12 mouse cellular contexts compared by ENCODE assay signal in the genomic region with DNA sequence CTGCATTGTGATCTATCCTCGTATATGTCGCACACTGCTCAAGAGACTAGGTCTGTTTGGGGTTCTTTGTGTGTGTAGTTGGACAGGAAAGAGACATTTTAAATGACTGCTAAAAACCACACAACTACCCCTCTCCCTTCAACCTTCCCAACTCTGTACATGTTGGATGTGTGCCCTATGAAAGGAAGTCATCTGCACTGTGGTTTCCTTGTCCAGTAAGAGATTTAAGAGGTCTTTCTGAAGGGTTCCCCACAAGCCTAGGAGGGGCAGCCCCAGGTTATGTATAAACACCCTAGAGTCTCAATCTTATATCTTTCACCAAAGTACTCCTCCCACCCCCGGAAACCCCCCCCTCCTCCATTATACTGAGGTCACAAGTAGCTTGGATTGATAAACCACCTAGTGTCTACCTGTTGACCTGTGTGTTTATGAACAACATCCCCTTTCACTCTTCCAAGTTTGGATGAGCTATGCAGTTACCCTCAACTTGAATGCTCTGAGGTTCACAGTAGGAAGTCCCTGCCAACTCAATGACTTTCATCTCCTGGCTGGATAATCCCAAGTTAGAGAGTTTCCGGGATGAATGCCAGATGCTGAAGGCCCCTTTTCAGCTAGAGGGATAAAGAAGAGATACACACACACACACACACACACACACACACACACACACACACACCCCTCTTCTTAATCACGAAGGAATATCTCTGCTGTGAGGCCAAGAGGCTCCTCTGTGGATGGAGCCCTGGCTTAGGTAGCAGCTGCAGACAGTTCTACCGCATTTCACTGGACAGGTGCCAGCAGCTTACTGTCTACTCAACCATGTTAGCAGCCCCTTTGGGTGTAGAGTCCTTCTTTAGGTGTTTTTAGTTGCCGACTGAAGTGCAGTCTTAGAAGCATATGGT. TPM values are rescaled to one million over a fixed set of nuclear protein-coding genes. Genes with fewer than 3 reads are reported as not detected.
DNase-seq lines count a peak whose midpoint lies in the region; ATAC-seq and TF ChIP-seq lines count a peak whose summit lies in the region.
"Had no signal": no experiment of that assay in that cellular context is flagged by ENCODE, and none has a peak within 500 bp of the region (broad histone marks: within the 10 kb centered on the region; RNA-seq: fewer than 3 reads in every experiment).

No protein-coding gene starts in this region.

- H3K4me3 ChIP-seq in heart, embryonic 16.5 days (ENCODE audit: low read length), result no peak overlapping the region
- H3K4me3 ChIP-seq in stomach, postnatal 0 days (ENCODE audit: low read depth, low read length), result no peak overlapping the region
- H3K4me3 ChIP-seq in left cerebral cortex, adult 2 months, result no peak overlapping the region
- H3K4me3 ChIP-seq: lung, embryonic 15.5 days had no signal

- no peak overlapping the region for H3K9ac ChIP-seq in heart, embryonic 16.5 days (ENCODE audit: low read length)
- no peak overlapping the region for H3K9ac ChIP-seq in stomach, postnatal 0 days (ENCODE audit: low read length)
- H3K9ac ChIP-seq: lung, embryonic 15.5 days had no signal

- intact Hi-C loops in heart, postnatal 25 days (cut with DNase I), result loop anchor here (5.0 kb wide), 2 partner anchors 36 to 101 kb away; no protein-coding TSS in a partner anchor
- intact Hi-C loops in left cerebral cortex, adult 2 months (cut with DNase I), result loop anchor here (10.0 kb wide), 1 partner anchor 509 kb away; no protein-coding TSS in a partner anchor

- no peaks in the 10 kb centered on the region for H3K27me3 ChIP-seq in heart, embryonic 16.5 days (ENCODE audit: control insufficient read depth, insufficient read depth, low read length)
- H3K27me3 ChIP-seq in stomach, postnatal 0 days (ENCODE audit: control insufficient read depth, insufficient read depth, low read length), result no peaks in the 10 kb centered on the region
- H3K27me3 ChIP-seq: lung, embryonic 15.5 days had no signal

- peaks cover 50% of the 10 kb centered on the region for H3K4me1 ChIP-seq in heart, embryonic 16.5 days (ENCODE audit: control insufficient read depth, insufficient read depth, low read length)
- H3K4me1 ChIP-seq in stomach, postnatal 0 days (replicated peaks; ENCODE audit: control insufficient read depth, insufficient read depth), result no peaks in the 10 kb centered on the region

- peak; percentile 34; the same call in 1 of the 2 replicates for ATAC-seq in heart, embryonic 16.5 days (replicated peaks; ENCODE audit: extremely low read depth, insufficient read depth, low FRiP score)
- peak; percentile 12; the same call in 1 of the 2 replicates for ATAC-seq in stomach, postnatal 0 days (ENCODE audit: low FRiP score, low TSS enrichment)
- no peak for ATAC-seq in erythroblast, adult 5-6 weeks (replicated peaks; ENCODE audit: low FRiP score, poor library complexity, severe bottlenecking)

- TF ChIP-seq EP300 in stomach, postnatal 0 days (optimal IDR thresholded peaks at IDR 0.05), result no peak

- DNase-seq in heart, adult 11 months, result peak; percentile 91
- DNase-seq in heart, postnatal 25 days (ENCODE audit: low spot score), result no peak
- peak; percentile 16 for DNase-seq in right cerebral cortex, postnatal 4 days
- DNase-seq in right cerebral cortex, adult 18-20 months, result no peak
- DNase-seq in stomach, postnatal 0 days (ENCODE audit: low spot score), result no peak
- no peak for DNase-seq in left cerebral cortex, adult 2 months (ENCODE audit: extremely low spot score in 1 of 2, low spot score in 2 of 2)
- DNase-seq: cerebellum, adult 9-10 months had no signal

- no peaks in the 10 kb centered on the region for H3K9me3 ChIP-seq in heart, embryonic 16.5 days (replicated peaks; ENCODE audit: control insufficient read depth, low read length)
- H3K9me3 ChIP-seq in stomach, postnatal 0 days (ENCODE audit: control insufficient read depth, low read length), result no peaks in the 10 kb centered on the region
- H3K9me3 ChIP-seq: lung, embryonic 15.5 days had no signal

- H3K4me2 ChIP-seq in heart, embryonic 16.5 days (ENCODE audit: low read depth, low read length), result no peak overlapping the region
- no peak overlapping the region for H3K4me2 ChIP-seq in stomach, postnatal 0 days (replicated peaks; ENCODE audit: low read depth)
- H3K4me2 ChIP-seq: lung, embryonic 15.5 days had no signal

- no peak for TF ChIP-seq CTCF in stomach, postnatal 0 days (IDR thresholded peaks at IDR 0.05; ENCODE audit: low read depth)
- no peak for TF ChIP-seq CTCF in left cerebral cortex, adult 2 months (IDR thresholded peaks at IDR 0.05)

- H3K36me3 ChIP-seq in heart, embryonic 16.5 days (ENCODE audit: control insufficient read depth, insufficient read depth), result no peaks in the 10 kb centered on the region
- H3K36me3 ChIP-seq in stomach, postnatal 0 days (ENCODE audit: control insufficient read depth, insufficient read depth, low read length), result no peaks in the 10 kb centered on the region
- H3K36me3 ChIP-seq: G1E; lung, embryonic 15.5 days had no signal

- H3K27ac ChIP-seq in heart, embryonic 16.5 days (ENCODE audit: low read length), result peak overlapping the region; percentile 61
- no peak overlapping the region for H3K27ac ChIP-seq in stomach, postnatal 0 days (replicated peaks)
- H3K27ac ChIP-seq in left cerebral cortex, adult 2 months, result no peak overlapping the region
- H3K27ac ChIP-seq: lung, embryonic 15.5 days had no signal

- 48% methylated on average over 7 of the region's 7 CpGs for WGBS in heart, embryonic 16.5 days
- WGBS in stomach, postnatal 0 days, result 42% methylated on average over 7 of the region's 7 CpGs

RNA-seq across cellular contexts. Expression of gene D630039A03Rik, which starts 32.3 kb away (rescaled TPM):
- under 1 TPM; 0.26 to 0.28 TPM for total RNA-seq in heart, postnatal 25 days (2021)
- polyA plus RNA-seq in heart, embryonic 16.5 days (2015; fragmentation: Nextera tagmentation; extraction: Ambion mirVana), result 0.09 and 0.49 TPM in 2 replicates
- polyA plus RNA-seq in stomach, postnatal 0 days (2015; fragmentation: Nextera tagmentation; extraction: Ambion mirVana), result 12.7 and 14.2 TPM in 2 replicates
- total RNA-seq in erythroblast, adult 5-6 weeks (2015; ENCODE audit: low replicate concordance), result 0.42 TPM in 1 of 2 replicates, not detected in the other
- total RNA-seq in erythroblast, adult 5-6 weeks (2017; ENCODE audit: low replicate concordance), result 0.51 TPM in 1 of 2 replicates, not detected in the other
- total RNA-seq in left cerebral cortex, adult 2 months (2021), result under 1 TPM; 0.27 to 0.42 TPM
- total RNA-seq: gastrocnemius, postnatal 4 days had no signal
- polyA plus RNA-seq: G1E had no signal

Comparison
In these comparisons a context has a peak if more than half of its experiments do, and no peak if none do; other contexts are left out.
1. DNase-seq: peak in heart, adult 11 months (single experiment) and right cerebral cortex, postnatal 4 days (single experiment); none in heart, postnatal 25 days (single experiment), right cerebral cortex, adult 18-20 months (single experiment), stomach, postnatal 0 days (single experiment) and left cerebral cortex, adult 2 months (0 of 2).